Mouse (Mus musculus): ENCODE results near the gene Pou3f1.

GRCm38 (mm10) chr4:124660603-124661002, 4.0 kb downstream of the Pou3f1 start:
- TF ChIP-seq CTCF (IDR thresholded peaks at IDR 0.05), result no peak
- TF ChIP-seq EP300 (IDR thresholded peaks at IDR 0.05), result no peak
